Mouse (Mus musculus): Measurements from ENCODE around the gene Mycbp. TPM values are rescaled to one million over a fixed set of nuclear protein-coding genes. Genes with fewer than 3 reads are reported as not detected.

Gene Mycbp
- 15.0 TPM for polyA plus RNA-seq (2017; shearing (Covaris generic))

DNA sequence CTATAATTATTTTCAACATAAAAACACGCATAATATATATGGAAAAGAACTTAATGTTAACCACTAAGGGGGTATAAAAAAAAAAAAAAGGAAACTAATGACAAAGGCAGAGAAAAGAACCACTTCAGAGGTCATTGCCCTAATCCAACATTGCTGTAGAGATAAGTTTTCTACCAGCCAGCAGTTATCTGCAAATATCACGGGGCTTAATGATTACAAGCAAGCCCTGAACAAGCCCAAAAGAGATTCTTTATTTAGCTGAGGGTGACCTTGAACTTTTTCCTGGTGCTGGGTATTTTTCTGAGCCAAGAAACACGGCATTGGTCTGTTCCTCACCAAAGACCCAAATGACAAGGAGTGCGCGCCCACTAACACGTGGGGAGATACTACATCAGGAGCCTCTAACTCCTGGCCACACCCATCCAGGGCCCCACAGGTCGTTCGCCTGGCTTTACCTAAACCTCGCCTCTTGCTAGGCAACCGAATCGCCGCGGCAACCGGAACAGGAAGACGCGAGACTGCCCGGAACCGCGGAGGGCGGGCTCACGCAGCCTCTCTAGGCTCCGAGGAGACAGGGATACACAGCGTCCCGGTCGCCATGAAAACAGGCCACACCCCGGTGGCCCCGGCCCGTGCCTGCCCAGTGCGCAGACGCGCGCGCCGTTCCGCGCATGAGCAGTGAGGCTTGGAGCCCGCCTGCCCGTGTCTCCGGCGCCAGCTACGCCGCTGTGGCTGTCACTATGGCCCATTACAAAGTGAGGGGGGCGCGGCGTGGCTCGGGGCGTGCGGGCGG is at the start of gene Mycbp:
Gene Mycbp (plus strand): TSS at position 500 of the 793 bp plus-strand sequence.

DNA sequence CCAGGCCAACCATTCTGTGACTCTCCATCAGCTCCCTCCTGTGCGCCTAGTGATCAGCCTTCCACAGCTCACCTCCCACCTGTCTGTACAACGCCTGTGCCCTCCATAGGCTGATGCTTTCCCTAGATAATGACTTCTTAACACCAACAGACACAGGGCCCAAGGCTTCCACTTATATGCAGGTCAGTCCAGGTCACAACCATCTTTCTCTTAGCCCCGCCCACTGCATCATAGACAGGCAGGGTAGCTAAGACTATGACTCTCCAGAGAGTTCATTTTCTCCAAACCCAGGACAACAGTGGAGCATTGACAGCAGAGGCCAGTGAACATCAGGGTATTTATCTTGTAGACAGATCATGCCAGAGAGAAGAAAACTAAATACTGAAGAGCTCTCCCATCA is 45.3 kb upstream of the Mycbp start, which contains the start of gene 4933427I04Rik:
Gene 4933427I04Rik (plus strand): TSS at position 301 of the 400 bp plus-strand sequence.

GRCm38 (mm10) chr4:123916748-123917547 is 12.3 kb downstream of the Mycbp start, which contains the start of gene Rragc:
Gene Rragc (plus strand): TSS chr4:123917446.

GRCm38 (mm10) chr4:123917548-123918140 is 13.0 kb downstream of the Mycbp start, which contains the start of gene 4930535I16Rik:
Gene 4930535I16Rik (minus strand): TSS chr4:123918022.

Other genes starting within 250 kb of the Mycbp start
- gene Macf1, start 220.5 kb upstream of the Mycbp start, polyA plus RNA-seq (2017; shearing (Covaris generic)) = 191 TPM
- gene Ndufs5, start 186.6 kb upstream of the Mycbp start, polyA plus RNA-seq (2017; shearing (Covaris generic)) = 168 TPM
- gene Akirin1, start 154.5 kb upstream of the Mycbp start, polyA plus RNA-seq (2017; shearing (Covaris generic)) = 12.4 TPM
- gene Rhbdl2, start 117.0 kb upstream of the Mycbp start, polyA plus RNA-seq (2017; shearing (Covaris generic)) = not detected
- not detected for gene 4933427I04Rik, start 45.2 kb upstream of the Mycbp start, polyA plus RNA-seq (2017; shearing (Covaris generic))
- 10.8 TPM for gene Rragc, start 12.6 kb downstream of the Mycbp start, polyA plus RNA-seq (2017; shearing (Covaris generic))
- gene 4930535I16Rik, start 13.2 kb downstream of the Mycbp start, polyA plus RNA-seq (2017; shearing (Covaris generic)) = not detected